Mouse (Mus musculus): ENCODE data around the gene Itga9. TPM values are rescaled to one million over a fixed set of nuclear protein-coding genes. Genes with fewer than 3 reads are reported as not detected.

Gene Itga9
- polyA plus RNA-seq, 1 experiment from 2014 or later: 5.9 TPM

GRCm38 (mm10) chr9:118815543-118815942, 209.1 kb downstream of the Itga9 start:
- no peaks in the 10 kb centered on the region for H3K36me3 ChIP-seq (ENCODE audit: control insufficient read depth, insufficient read depth)
- TF ChIP-seq CTCF (IDR thresholded peaks at IDR 0.05; ENCODE audit: low read depth): peak; percentile 51
- no peak overlapping the region for H3K27ac ChIP-seq (ENCODE audit: low read depth, low read length)
- no peak overlapping the region for H3K4me2 ChIP-seq (replicated peaks; ENCODE audit: low read depth)
- ATAC-seq: no peak
- no peak overlapping the region for H3K4me3 ChIP-seq (ENCODE audit: low read depth, low read length)
- over 99% methylated on average over 8 of the region's 8 CpGs for WGBS
- H3K9ac ChIP-seq (ENCODE audit: low read depth, low read length): no peak overlapping the region
- no peaks in the 10 kb centered on the region; the same call in 1 of the 2 replicates for H3K4me1 ChIP-seq (replicated peaks; ENCODE audit: control insufficient read depth, insufficient read depth, low read length)
- no peaks in the 10 kb centered on the region for H3K9me3 ChIP-seq (ENCODE audit: control insufficient read depth)
- H3K27me3 ChIP-seq (replicated peaks; ENCODE audit: control insufficient read depth, insufficient read depth, low read length): no peaks in the 10 kb centered on the region

- no peak for TF ChIP-seq CTCF (IDR thresholded peaks at IDR 0.05; ENCODE audit: low read depth)
- H3K4me1 ChIP-seq (replicated peaks; ENCODE audit: control insufficient read depth, insufficient read depth, low read length): no peaks in the 10 kb centered on the region; the same call in 1 of the 2 replicates
- no peaks in the 10 kb centered on the region for H3K27me3 ChIP-seq (replicated peaks; ENCODE audit: control insufficient read depth, insufficient read depth, low read length)
- no peak overlapping the region for H3K4me2 ChIP-seq (replicated peaks; ENCODE audit: low read depth)
- H3K27ac ChIP-seq (ENCODE audit: low read depth, low read length): no peak overlapping the region
- no peaks in the 10 kb centered on the region for H3K36me3 ChIP-seq (ENCODE audit: control insufficient read depth, insufficient read depth)
- H3K9ac ChIP-seq (ENCODE audit: low read depth, low read length): no peak overlapping the region
- ATAC-seq: no peak
- 77% methylated on average over 3 of the region's 3 CpGs for WGBS
- H3K9me3 ChIP-seq (ENCODE audit: control insufficient read depth): no peaks in the 10 kb centered on the region
- H3K4me3 ChIP-seq (ENCODE audit: low read depth, low read length): no peak overlapping the region
Measured at GRCm38 (mm10) chr9:118818508-118818907, 212.0 kb downstream of the Itga9 start.

GRCm38 (mm10) chr9:118821220-118822185, 215.0 kb downstream of the Itga9 start:
- Histone ChIP-seq H3K4me1 (replicated peaks; ENCODE audit: control insufficient read depth, insufficient read depth, low read length) (no peaks in the 10 kb centered on the region; the same call in 1 of the 2 replicates), H3K36me3 (ENCODE audit: control insufficient read depth, insufficient read depth) (no peaks in the 10 kb centered on the region), H3K27me3 (replicated peaks; ENCODE audit: control insufficient read depth, insufficient read depth, low read length) (no peaks in the 10 kb centered on the region), H3K9ac (ENCODE audit: low read depth, low read length) (no peak overlapping the region), H3K27ac (ENCODE audit: low read depth, low read length) (no peak overlapping the region), H3K4me2 (replicated peaks; ENCODE audit: low read depth) (peak overlapping the region; percentile 37), H3K9me3 (ENCODE audit: control insufficient read depth) (no peaks in the 10 kb centered on the region), H3K4me3 (ENCODE audit: low read depth, low read length) (no peak overlapping the region)
- TF ChIP-seq CTCF (IDR thresholded peaks at IDR 0.05; ENCODE audit: low read depth): no peak
- ATAC-seq: no peak
- 49% methylated on average over 21 of the region's 21 CpGs for WGBS

- H3K4me2 ChIP-seq (replicated peaks; ENCODE audit: low read depth): no peak overlapping the region
Measured at GRCm38 (mm10) chr9:118822186-118822555, 215.7 kb downstream of the Itga9 start.

GRCm38 (mm10) chr9:118822581-118822980, 216.1 kb downstream of the Itga9 start:
- no peak for ATAC-seq
- Histone ChIP-seq H3K9ac (ENCODE audit: low read depth, low read length) (no peak overlapping the region), H3K4me1 (replicated peaks; ENCODE audit: control insufficient read depth, insufficient read depth, low read length) (no peaks in the 10 kb centered on the region), H3K4me2 (replicated peaks; ENCODE audit: low read depth) (no peak overlapping the region), H3K27ac (ENCODE audit: low read depth, low read length) (no peak overlapping the region), H3K36me3 (ENCODE audit: control insufficient read depth, insufficient read depth) (no peaks in the 10 kb centered on the region), H3K9me3 (ENCODE audit: control insufficient read depth) (no peaks in the 10 kb centered on the region), H3K27me3 (replicated peaks; ENCODE audit: control insufficient read depth, insufficient read depth, low read length) (no peaks in the 10 kb centered on the region), H3K4me3 (ENCODE audit: low read depth, low read length) (no peak overlapping the region)
- WGBS: 94% methylated on average over 2 of the region's 2 CpGs
- TF ChIP-seq CTCF (IDR thresholded peaks at IDR 0.05; ENCODE audit: low read depth): no peak

More at GRCm38 (mm10) chr9:118822186-118822555, 215.7 kb downstream of the Itga9 start:
- Histone ChIP-seq H3K4me3 (ENCODE audit: low read depth, low read length) (no peak overlapping the region), H3K9ac (ENCODE audit: low read depth, low read length) (no peak overlapping the region), H3K4me1 (replicated peaks; ENCODE audit: control insufficient read depth, insufficient read depth, low read length) (no peaks in the 10 kb centered on the region), H3K36me3 (ENCODE audit: control insufficient read depth, insufficient read depth) (no peaks in the 10 kb centered on the region), H3K27ac (ENCODE audit: low read depth, low read length) (no peak overlapping the region), H3K9me3 (ENCODE audit: control insufficient read depth) (no peaks in the 10 kb centered on the region), H3K27me3 (replicated peaks; ENCODE audit: control insufficient read depth, insufficient read depth, low read length) (no peaks in the 10 kb centered on the region)
- no peak for TF ChIP-seq CTCF (IDR thresholded peaks at IDR 0.05; ENCODE audit: low read depth)
- WGBS: 43% methylated on average over 3 of the region's 3 CpGs
- ATAC-seq: no peak

GRCm38 (mm10) chr9:118831080-118831479, 224.6 kb downstream of the Itga9 start:
- Histone ChIP-seq H3K4me2 (replicated peaks; ENCODE audit: low read depth) (no peak overlapping the region), H3K27me3 (replicated peaks; ENCODE audit: control insufficient read depth, insufficient read depth, low read length) (no peaks in the 10 kb centered on the region), H3K4me3 (ENCODE audit: low read depth, low read length) (no peak overlapping the region), H3K27ac (ENCODE audit: low read depth, low read length) (no peak overlapping the region), H3K9ac (ENCODE audit: low read depth, low read length) (no peak overlapping the region), H3K9me3 (ENCODE audit: control insufficient read depth) (no peaks in the 10 kb centered on the region), H3K4me1 (replicated peaks; ENCODE audit: control insufficient read depth, insufficient read depth, low read length) (no peaks in the 10 kb centered on the region), H3K36me3 (ENCODE audit: control insufficient read depth, insufficient read depth) (no peaks in the 10 kb centered on the region)
- WGBS: 48% methylated on average over 11 of the region's 11 CpGs
- TF ChIP-seq CTCF (IDR thresholded peaks at IDR 0.05; ENCODE audit: low read depth): no peak
- no peak for ATAC-seq
